Mouse (Mus musculus) liver, adult 2 months (tissue): ENCODE measurements at regions not wholly inside any gene's neighbourhood (a gene's known extent, or its start where the extent isn't known, plus 50 kb on each side); places are given as distances from the start of the nearest gene placed in this dataset.

Source experiments
- CTCF ChIP-seq: fragments of 200-500 bp; IDR thresholded peaks from 2 replicates; pipeline ENCODE4 v1.5.1; 2011; ENCODE audit warnings: low read depth, low read length, control low read depth
- POLR2A ChIP-seq: fragments of 200-500 bp; IDR thresholded peaks from 2 replicates; pipeline ENCODE4 v1.6.1; 2011; ENCODE audit warnings: low read length, control low read depth; ENCODE audit not compliant: insufficient read depth; ENCODE audit errors: extremely low read depth

DNA sequence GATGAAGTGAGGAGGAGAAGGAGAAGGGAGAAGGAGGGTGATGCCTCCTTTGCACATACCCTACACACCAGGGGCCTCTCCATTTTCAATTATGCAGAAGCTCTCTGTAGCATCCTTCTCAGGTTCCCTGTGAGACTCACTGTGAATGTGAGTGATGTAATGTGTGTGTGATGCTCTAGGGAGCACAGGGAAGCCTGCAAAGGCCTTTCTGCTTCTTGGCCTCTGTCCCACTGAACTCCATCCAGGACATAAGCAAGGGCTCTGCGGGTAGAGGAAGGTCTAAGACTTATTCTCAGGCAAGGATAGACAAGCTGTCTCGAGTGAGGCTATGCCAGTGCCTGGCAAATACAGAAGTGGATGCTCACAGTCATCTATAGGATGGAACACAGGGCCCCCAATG is 73.0 kb upstream of the Slc1a3 start:
- TF ChIP-seq CTCF (no peak), POLR2A (no peak)
